Mouse (Mus musculus) cortical plate, adult 2 months (tissue): ENCODE results near the gene F2r. TPM values are rescaled to one million over a fixed set of nuclear protein-coding genes. Genes with fewer than 3 reads are reported as not detected.

Experiments
- H3K27ac ChIP-seq: fragments of 200-500 bp; 2 replicates; pipeline ENCODE4 v1.5.1; 2012; ENCODE audit warnings: low read length, control low read depth, inconsistent platforms; ENCODE audit not compliant: insufficient read depth
- H3K4me1 ChIP-seq: fragments of 200-500 bp; 2 replicates; pipeline ENCODE4 v1.6.1; 2011; ENCODE audit warnings: low read length; ENCODE audit not compliant: control insufficient read depth, insufficient read depth
- H3K4me3 ChIP-seq: fragments of 200-500 bp; 2 replicates; pipeline ENCODE4 v1.5.1; 2011; ENCODE audit warnings: mild to moderate bottlenecking, low read length, control low read depth; ENCODE audit not compliant: insufficient read depth
- CTCF ChIP-seq: fragments of 200-500 bp; IDR thresholded peaks from 2 replicates; pipeline ENCODE4 v1.5.1; 2011; ENCODE audit warnings: mild to moderate bottlenecking, control low read depth, low read length; ENCODE audit not compliant: insufficient read depth; ENCODE audit errors: extremely low read depth
- POLR2A ChIP-seq: fragments of 200-500 bp; IDR thresholded peaks from 2 replicates; pipeline ENCODE4 v1.6.1; 2011; ENCODE audit warnings: mild to moderate bottlenecking, low read length, control low read depth; ENCODE audit not compliant: insufficient read depth; ENCODE audit errors: extremely low read depth
- polyA plus RNA-seq: library from polyadenylated mRNA; depleted of rRNA; stranded (reverse); fragments of >200 nt; gene quantifications from 2 replicates; pipeline ENCODE4 v1.2.3, GENCODE M21; 2012

Gene F2r
- polyA plus RNA-seq, 1 experiment, result 2.8 TPM

GRCm38 (mm10) chr13:95647248-95647647, 29.0 kb upstream of the F2r start:
- H3K4me1 ChIP-seq, result no peaks in the 10 kb centered on the region
- no peak overlapping the region for H3K27ac ChIP-seq
- H3K4me3 ChIP-seq, result no peak overlapping the region
- TF ChIP-seq POLR2A (no peak), CTCF (no peak)

DNA sequence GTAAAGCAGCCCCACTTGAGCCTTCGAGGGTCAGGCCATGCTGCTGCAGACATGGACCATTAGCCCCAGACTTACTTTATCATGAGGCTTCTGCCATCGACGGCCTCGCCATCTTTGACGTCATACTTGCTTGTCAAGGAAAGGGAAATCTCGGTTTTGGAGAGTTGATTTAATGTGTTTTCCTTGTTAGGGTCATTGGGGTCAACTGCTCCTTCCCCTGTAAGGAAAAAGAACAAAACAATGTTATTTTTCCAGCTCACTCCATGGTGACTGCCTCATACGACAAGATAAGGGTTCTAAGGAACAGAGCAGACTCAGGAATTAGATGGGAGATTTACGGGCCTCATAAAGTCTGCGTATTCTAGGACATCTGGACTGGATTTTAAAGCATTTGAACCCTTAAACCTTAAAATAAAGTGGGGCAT, 28.4 kb upstream of the F2r start:
- Histone ChIP-seq H3K4me1 (no peaks in the 10 kb centered on the region), H3K27ac (no peak overlapping the region), H3K4me3 (no peak overlapping the region)
- TF ChIP-seq CTCF (no peak), POLR2A (no peak)

GRCm38 (mm10) chr13:95643740-95644139, 25.5 kb upstream of the F2r start:
- H3K27ac ChIP-seq, result no peak overlapping the region
- no peaks in the 10 kb centered on the region; the same call in 1 of the 2 replicates for H3K4me1 ChIP-seq
- H3K4me3 ChIP-seq, result no peak overlapping the region
- no peak for TF ChIP-seq POLR2A
- no peak for TF ChIP-seq CTCF

DNA sequence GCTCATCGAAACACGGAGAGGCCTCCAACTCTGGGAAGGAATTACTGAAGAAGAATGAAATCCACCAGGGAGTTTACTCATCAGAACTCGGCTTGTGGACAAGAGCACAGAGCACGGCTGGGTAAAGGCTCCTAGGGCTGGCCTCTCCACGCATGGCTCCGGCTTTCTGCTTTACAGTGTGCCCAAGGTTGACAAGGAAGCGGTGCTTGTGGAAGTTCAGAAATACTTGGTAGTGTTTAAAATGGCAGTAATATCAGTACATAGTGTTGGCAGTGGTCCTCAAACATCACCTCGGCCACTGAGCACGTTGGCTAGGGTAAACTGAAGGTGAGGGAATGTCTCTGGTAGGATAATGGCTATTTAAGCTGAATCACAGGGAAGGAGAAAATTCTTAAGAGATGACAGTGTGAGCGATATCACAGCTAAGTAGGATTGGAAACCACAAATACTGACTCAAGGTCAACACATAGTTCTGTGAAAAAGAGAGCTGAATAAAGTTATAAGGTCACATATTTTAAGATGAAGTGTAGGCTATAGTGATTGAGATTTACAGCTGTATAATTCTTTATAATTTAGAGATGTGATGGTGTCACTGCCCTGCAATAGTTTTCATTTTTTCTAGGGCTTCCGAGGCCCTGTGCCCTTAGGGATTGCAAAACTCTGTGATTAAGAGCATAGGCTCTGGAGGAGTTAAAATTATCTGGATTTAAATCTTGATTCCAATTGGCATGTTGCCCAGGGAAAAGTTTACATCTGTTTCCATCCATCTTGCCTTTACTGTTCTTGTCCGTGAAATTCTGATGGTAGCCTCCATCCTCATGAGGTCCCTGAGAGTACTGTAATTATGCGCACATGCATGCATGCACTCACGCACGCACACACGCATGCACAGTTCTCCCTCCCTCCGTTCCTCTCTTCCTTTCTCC, 23.0 kb upstream of the F2r start:
- Histone ChIP-seq H3K4me3 (no peak overlapping the region), H3K27ac (no peak overlapping the region), H3K4me1 (no peaks in the 10 kb centered on the region; the same call in 1 of the 2 replicates)
- no peak for TF ChIP-seq POLR2A

- Histone ChIP-seq H3K4me3 (no peak overlapping the region), H3K27ac (no peak overlapping the region), H3K4me1 (no peaks in the 10 kb centered on the region; the same call in 1 of the 2 replicates)
- TF ChIP-seq CTCF (no peak), POLR2A (no peak)
These were observed 22.1 kb upstream of the F2r start for GRCm38 (mm10) chr13:95640408-95640807.

GRCm38 (mm10) chr13:95639336-95640116, 21.2 kb upstream of the F2r start:
- Histone ChIP-seq H3K4me1 (no peaks in the 10 kb centered on the region; the same call in 1 of the 2 replicates), H3K27ac (no peak overlapping the region), H3K4me3 (no peak overlapping the region)
- no peak for TF ChIP-seq POLR2A
- TF ChIP-seq CTCF, result no peak

DNA sequence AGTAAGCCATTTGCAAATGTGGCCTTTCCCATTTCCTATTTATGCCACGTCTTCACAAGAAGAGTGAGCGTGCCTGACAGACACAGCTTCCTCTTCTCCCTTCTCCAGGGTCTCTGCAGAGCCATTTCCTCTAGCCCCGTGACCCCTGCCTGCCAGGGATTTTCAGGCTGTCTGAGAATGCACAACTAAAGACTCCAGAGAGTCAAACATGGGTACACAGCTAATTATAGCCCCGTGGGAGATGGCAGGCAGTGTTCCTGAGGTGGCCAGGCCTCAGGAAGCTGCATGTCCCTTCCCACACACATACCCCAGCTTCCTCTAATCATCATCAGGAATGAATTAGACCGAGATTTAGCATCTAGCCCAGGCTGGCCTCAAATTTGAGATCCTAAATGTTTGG, 20.6 kb upstream of the F2r start:
- no peaks in the 10 kb centered on the region; the same call in 1 of the 2 replicates for H3K4me1 ChIP-seq
- no peak for TF ChIP-seq CTCF
- TF ChIP-seq POLR2A, result no peak
- no peak overlapping the region for H3K27ac ChIP-seq
- H3K4me3 ChIP-seq, result no peak overlapping the region

DNA sequence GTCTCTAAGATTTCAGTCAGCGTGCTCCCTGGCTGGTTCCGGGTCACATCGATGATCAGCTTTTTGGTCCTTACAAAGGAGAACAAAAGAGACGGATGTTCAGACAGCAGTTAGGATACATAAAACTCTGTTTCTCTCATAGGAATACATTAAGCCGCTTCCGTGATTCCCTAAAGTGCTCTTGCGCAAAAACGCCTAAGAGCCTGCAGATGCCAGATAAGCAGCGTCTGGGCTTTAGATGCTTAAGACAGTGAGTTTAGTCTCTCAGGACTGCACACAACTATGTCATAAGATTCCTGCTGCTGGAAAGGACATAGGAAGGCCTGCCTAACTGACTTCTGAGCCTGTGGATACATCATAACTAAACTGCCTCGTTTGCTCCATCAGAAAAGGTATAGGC, 19.4 kb upstream of the F2r start:
- H3K27ac ChIP-seq, result no peak overlapping the region
- H3K4me3 ChIP-seq, result no peak overlapping the region
- no peaks in the 10 kb centered on the region; the same call in 1 of the 2 replicates for H3K4me1 ChIP-seq
- TF ChIP-seq CTCF (no peak), POLR2A (no peak)

DNA sequence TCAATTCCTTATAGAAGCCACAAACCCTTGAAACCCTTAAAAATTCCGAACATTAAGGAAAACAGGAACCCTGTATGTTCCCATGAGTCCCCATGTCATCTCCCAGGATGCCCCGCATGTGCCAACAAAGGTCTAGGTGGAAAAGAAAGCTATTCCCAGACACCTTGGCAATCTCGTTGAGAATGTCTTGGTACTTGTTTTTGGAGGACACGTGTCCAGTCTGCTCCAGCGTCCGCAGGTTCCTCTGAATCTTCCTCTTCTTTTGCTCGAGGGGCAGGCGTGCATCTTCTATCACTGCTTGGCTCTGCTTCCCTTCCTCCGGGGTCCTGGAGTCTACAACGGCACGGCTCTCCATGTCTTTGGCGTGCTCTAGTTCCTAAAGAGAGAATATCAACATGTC, 17.0 kb upstream of the F2r start:
- no peak overlapping the region for H3K4me3 ChIP-seq
- H3K27ac ChIP-seq, result no peak overlapping the region
- no peaks in the 10 kb centered on the region; the same call in 1 of the 2 replicates for H3K4me1 ChIP-seq
- TF ChIP-seq POLR2A (no peak), CTCF (no peak)

DNA sequence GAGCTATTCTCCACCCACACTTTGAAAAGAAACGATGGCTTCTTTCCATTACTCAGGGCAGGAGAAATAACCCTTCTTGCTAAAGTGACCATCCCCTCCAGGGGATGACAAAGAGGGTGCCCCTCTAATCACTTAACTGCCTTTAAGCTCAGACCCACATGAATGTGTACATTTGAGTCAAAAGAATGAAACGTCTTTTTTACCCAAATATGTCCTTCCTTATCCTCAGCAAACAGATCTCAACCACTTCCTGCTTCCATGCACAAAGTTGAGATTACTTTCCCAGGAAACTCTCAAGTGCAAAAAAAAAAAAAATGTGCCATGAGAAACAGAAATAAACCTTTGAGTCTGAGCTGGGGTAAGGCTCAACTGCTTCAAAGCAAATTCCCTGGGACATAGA, 16.2 kb upstream of the F2r start:
- H3K27ac ChIP-seq, result no peak overlapping the region
- H3K4me3 ChIP-seq, result no peak overlapping the region
- H3K4me1 ChIP-seq, result no peaks in the 10 kb centered on the region; the same call in 1 of the 2 replicates
- no peak for TF ChIP-seq POLR2A
- no peak for TF ChIP-seq CTCF
